Mouse (Mus musculus) stomach, postnatal 0 days (tissue): ENCODE data around the gene Map2k4. TPM values are rescaled to one million over a fixed set of nuclear protein-coding genes. Genes with fewer than 3 reads are reported as not detected.

Source experiments
- ATAC-seq: fragments of 200-750 bp; cut with Nextera tagmentation; 2 replicates; pipeline ENCODE4 v1.8.0; 2017; ENCODE audit not compliant: low FRiP score, low TSS enrichment
- DNase-seq: peaks from one replicate; pipeline ENCODE4 v3.0.0-alpha.2; 2016; ENCODE audit warnings: low spot score
- H3K27ac ChIP-seq: fragments of 300-500 bp; sonication (generic); replicated peaks from 2 replicates; pipeline ENCODE4 v1.5.1; 2014; ENCODE audit warnings: mild to moderate bottlenecking, control low read depth
- H3K27me3 ChIP-seq: fragments of 300-500 bp; sonication (generic); 2 replicates; pipeline ENCODE4 v1.6.1; 2014; ENCODE audit warnings: low read length; ENCODE audit not compliant: control insufficient read depth, insufficient read depth
- H3K36me3 ChIP-seq: fragments of 300-500 bp; sonication (generic); 2 replicates; pipeline ENCODE4 v1.6.1; 2014; ENCODE audit warnings: low read length, mixed read lengths; ENCODE audit not compliant: control insufficient read depth, insufficient read depth
- H3K4me1 ChIP-seq: fragments of 300-500 bp; sonication (generic); replicated peaks from 2 replicates; pipeline ENCODE4 v1.6.1; 2014; ENCODE audit warnings: antibody characterized with exemption; ENCODE audit not compliant: control insufficient read depth, insufficient read depth
- H3K4me2 ChIP-seq: fragments of 300-500 bp; sonication (generic); replicated peaks from 2 replicates; pipeline ENCODE4 v1.6.1; 2014; ENCODE audit warnings: low read depth, mild to moderate bottlenecking, control low read depth, moderate library complexity
- H3K4me3 ChIP-seq: fragments of 300-500 bp; sonication (generic); 2 replicates; pipeline ENCODE4 v1.5.1; 2014; ENCODE audit warnings: low read depth, low read length, control low read depth
- H3K9ac ChIP-seq: fragments of 300-500 bp; sonication (generic); 2 replicates; pipeline ENCODE4 v1.6.1; 2014; ENCODE audit warnings: mild to moderate bottlenecking, low read length, control low read depth, mixed read lengths
- H3K9me3 ChIP-seq: fragments of 300-500 bp; sonication (generic); 2 replicates; pipeline ENCODE4 v1.6.1; 2016; ENCODE audit warnings: low read length; ENCODE audit not compliant: control insufficient read depth
- CTCF ChIP-seq: IDR thresholded peaks from 2 replicates; pipeline ENCODE4 v1.5.1; 2016; ENCODE audit warnings: antibody characterized with exemption, low read depth, mild to moderate bottlenecking, moderate library complexity
- EP300 ChIP-seq: optimal IDR thresholded peaks from 2 replicates; pipeline ENCODE3; 2016; ENCODE audit warnings: antibody characterized with exemption
- WGBS: fragments of 180-500 bp; shearing (Covaris S2); extraction: QIAGEN DNeasy Blood & Tissue Kit; methylation state at CpG from one replicate; pipeline ENCODE4 v1.1.7; 2014; 5-methylcytosine and 5-hydroxymethylcytosine counted together
- polyA plus RNA-seq: library from polyadenylated mRNA; unstranded; fragments of >200 nt; fragmentation: Nextera tagmentation; extraction: Ambion mirVana; gene quantifications from 2 replicates; pipeline ENCODE4 v1.2.1, GENCODE M21; 2015

Gene Map2k4
- polyA plus RNA-seq, 1 experiment from 2014 or later, result 47.1 TPM

- peak; percentile 33 for DNase-seq
- H3K27ac ChIP-seq, result no peak overlapping the region
- no peak overlapping the region for H3K9ac ChIP-seq
- H3K4me2 ChIP-seq, result no peak overlapping the region
- ATAC-seq, result peak; percentile 84
- no peaks in the 10 kb centered on the region for H3K27me3 ChIP-seq
- no peaks in the 10 kb centered on the region for H3K36me3 ChIP-seq
- no peaks in the 10 kb centered on the region for H3K4me1 ChIP-seq
- TF ChIP-seq EP300 (no peak), CTCF (no peak)
- H3K9me3 ChIP-seq, result no peaks in the 10 kb centered on the region
- H3K4me3 ChIP-seq, result no peak overlapping the region
Observed at GRCm38 (mm10) chr11:65739880-65740279, 48.2 kb downstream of the Map2k4 start.

GRCm38 (mm10) chr11:65734656-65735055 is 53.4 kb downstream of the Map2k4 start:
- Histone ChIP-seq H3K4me3 (no peak overlapping the region), H3K27me3 (no peaks in the 10 kb centered on the region), H3K27ac (no peak overlapping the region), H3K9me3 (no peaks in the 10 kb centered on the region), H3K4me2 (no peak overlapping the region), H3K9ac (no peak overlapping the region), H3K36me3 (no peaks in the 10 kb centered on the region; the same call in 1 of the 2 replicates), H3K4me1 (no peaks in the 10 kb centered on the region)
- WGBS, result 60% methylated on average over 7 of the region's 7 CpGs
- peak; percentile 27 for DNase-seq
- ATAC-seq, result no peak
- no peak for TF ChIP-seq CTCF
- no peak for TF ChIP-seq EP300

DNA sequence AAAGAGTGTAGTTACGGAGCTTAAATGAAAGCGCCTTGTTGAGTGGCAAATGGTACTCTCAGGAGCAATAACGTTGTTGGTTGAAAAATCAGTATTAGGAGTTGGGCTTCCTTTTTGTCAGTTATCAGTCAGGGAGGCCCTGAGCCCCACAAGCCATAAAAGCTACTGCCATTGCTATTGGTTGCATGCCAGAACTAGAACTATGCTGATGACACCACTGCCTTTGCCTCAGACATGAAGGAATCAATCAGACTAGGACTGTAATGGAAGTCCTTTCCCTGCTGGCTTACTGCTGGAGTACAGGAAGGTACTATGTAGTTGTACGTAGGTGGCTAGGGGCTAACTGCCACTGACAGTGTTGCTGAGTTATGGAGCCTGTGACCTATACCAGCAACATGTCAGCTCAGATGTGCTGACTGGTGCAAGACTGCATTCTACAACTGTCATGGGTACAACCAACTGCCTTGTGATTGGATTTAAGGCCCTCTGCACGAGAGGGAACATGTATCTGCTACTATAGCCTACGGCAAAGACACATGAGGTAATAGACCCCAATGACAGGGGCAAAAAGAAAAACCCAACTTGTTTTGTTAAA is 58.4 kb downstream of the Map2k4 start:
- H3K9me3 ChIP-seq, result no peaks in the 10 kb centered on the region
- no peaks in the 10 kb centered on the region for H3K4me1 ChIP-seq
- 93% methylated on average over 6 of the region's 6 CpGs for WGBS
- H3K4me3 ChIP-seq, result no peak overlapping the region
- no peaks in the 10 kb centered on the region; the same call in 1 of the 2 replicates for H3K36me3 ChIP-seq
- no peak for TF ChIP-seq EP300
- no peak overlapping the region for H3K9ac ChIP-seq
- DNase-seq, result no peak
- H3K4me2 ChIP-seq, result no peak overlapping the region
- H3K27me3 ChIP-seq, result no peaks in the 10 kb centered on the region
- no peak overlapping the region for H3K27ac ChIP-seq
- ATAC-seq, result no peak

- no peak for DNase-seq
- Histone ChIP-seq H3K4me1 (no peaks in the 10 kb centered on the region), H3K27me3 (no peaks in the 10 kb centered on the region), H3K9ac (no peak overlapping the region), H3K4me2 (no peak overlapping the region), H3K4me3 (no peak overlapping the region), H3K9me3 (no peaks in the 10 kb centered on the region), H3K27ac (no peak overlapping the region), H3K36me3 (no peaks in the 10 kb centered on the region; the same call in 1 of the 2 replicates)
- no peak for ATAC-seq
- TF ChIP-seq CTCF (no peak), EP300 (no peak)
- 88% methylated on average over 4 of the region's 4 CpGs for WGBS
Observed at GRCm38 (mm10) chr11:65728906-65729305, 59.2 kb downstream of the Map2k4 start.

GRCm38 (mm10) chr11:65723715-65724114 is 64.4 kb downstream of the Map2k4 start:
- no peaks in the 10 kb centered on the region for H3K27me3 ChIP-seq
- ATAC-seq (no peak), DNase-seq (no peak)
- no peak overlapping the region for H3K9ac ChIP-seq
- WGBS, result 79% methylated on average over 2 of the region's 2 CpGs
- no peaks in the 10 kb centered on the region; the same call in 1 of the 2 replicates for H3K36me3 ChIP-seq
- no peak overlapping the region for H3K27ac ChIP-seq
- H3K4me1 ChIP-seq, result no peaks in the 10 kb centered on the region; the same call in 1 of the 2 replicates
- no peak overlapping the region for H3K4me2 ChIP-seq
- no peak overlapping the region for H3K4me3 ChIP-seq
- TF ChIP-seq EP300, result no peak
- no peak for TF ChIP-seq CTCF
- no peaks in the 10 kb centered on the region for H3K9me3 ChIP-seq

GRCm38 (mm10) chr11:65721615-65722014 is 66.5 kb downstream of the Map2k4 start:
- TF ChIP-seq EP300 (no peak), CTCF (no peak)
- no peak overlapping the region for H3K27ac ChIP-seq
- no peaks in the 10 kb centered on the region for H3K27me3 ChIP-seq
- no peak overlapping the region for H3K4me3 ChIP-seq
- no peaks in the 10 kb centered on the region for H3K9me3 ChIP-seq
- ATAC-seq, result no peak
- H3K4me1 ChIP-seq, result no peaks in the 10 kb centered on the region; the same call in 1 of the 2 replicates
- no peaks in the 10 kb centered on the region; the same call in 1 of the 2 replicates for H3K36me3 ChIP-seq
- H3K4me2 ChIP-seq, result no peak overlapping the region
- 76% methylated on average over 3 of the region's 3 CpGs for WGBS
- DNase-seq, result no peak
- no peak overlapping the region for H3K9ac ChIP-seq
